Mouse (Mus musculus): ENCODE measurements around the gene Enc1.

DNA sequence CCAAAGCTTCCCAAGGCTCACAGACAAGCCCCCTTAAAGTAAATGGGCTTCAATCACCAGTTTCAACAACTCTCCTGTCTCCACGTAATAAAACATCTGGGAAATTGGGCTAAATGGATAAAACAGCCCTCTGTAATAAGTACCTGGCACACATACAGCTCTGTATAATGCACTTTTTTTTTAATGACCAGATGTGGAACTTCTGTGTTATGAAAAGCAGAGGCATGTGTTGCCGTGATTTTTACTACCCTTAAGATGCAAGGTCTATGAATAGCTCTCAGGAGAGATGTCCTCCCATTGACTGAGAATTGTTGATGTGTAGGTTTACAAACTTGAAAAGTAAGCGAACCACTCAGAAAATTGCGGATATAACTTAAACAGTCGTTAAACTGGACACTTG is 24.7 kb upstream of the Enc1 start:
- TF ChIP-seq CTCF (IDR thresholded peaks at IDR 0.05; ENCODE audit: extremely low read depth, insufficient read depth, insufficient read length, insufficient replicate concordance), result no peak
- TF ChIP-seq POLR2A (IDR thresholded peaks at IDR 0.05; ENCODE audit: low read depth, low read length), result no peak

Measured in spleen, adult 2 months (tissue).